Mouse (Mus musculus): Measurements from ENCODE around the gene Actrt2. TPM values are rescaled to one million over a fixed set of nuclear protein-coding genes. Genes with fewer than 3 reads are reported as not detected.

Gene Actrt2
- polyA plus RNA-seq, 1 experiment from 2014 or later = not detected

- H3K4me3 ChIP-seq (ENCODE audit: low read depth, low read length) = no peak overlapping the region
- H3K27me3 ChIP-seq (ENCODE audit: control insufficient read depth, insufficient read depth, low read length) = no peaks in the 10 kb centered on the region
- H3K27ac ChIP-seq (replicated peaks; ENCODE audit: low read depth, low read length) = no peak overlapping the region
- 84% methylated on average over 7 of the region's 7 CpGs for WGBS
- no peaks in the 10 kb centered on the region for H3K36me3 ChIP-seq (replicated peaks; ENCODE audit: control insufficient read depth, insufficient read depth, low read depth, low read length)
- DNase-seq (ENCODE audit: low spot score) = no peak
- H3K4me2 ChIP-seq (ENCODE audit: low read depth, low read length) = no peak overlapping the region
- no peak for ATAC-seq (replicated peaks; ENCODE audit: insufficient number of reproducible peaks, low FRiP score, low TSS enrichment, low read depth)
- H3K9ac ChIP-seq (replicated peaks; ENCODE audit: low read length) = no peak overlapping the region
- peaks cover 3% of the 10 kb centered on the region; the same call in 1 of the 2 replicates for H3K4me1 ChIP-seq (ENCODE audit: control insufficient read depth, insufficient read depth, low read length)
- no peaks in the 10 kb centered on the region for H3K9me3 ChIP-seq (replicated peaks; ENCODE audit: control insufficient read depth, low read length)
Observed at GRCm38 (mm10) chr4:154704591-154704990, 36.9 kb upstream of the Actrt2 start.

DNA sequence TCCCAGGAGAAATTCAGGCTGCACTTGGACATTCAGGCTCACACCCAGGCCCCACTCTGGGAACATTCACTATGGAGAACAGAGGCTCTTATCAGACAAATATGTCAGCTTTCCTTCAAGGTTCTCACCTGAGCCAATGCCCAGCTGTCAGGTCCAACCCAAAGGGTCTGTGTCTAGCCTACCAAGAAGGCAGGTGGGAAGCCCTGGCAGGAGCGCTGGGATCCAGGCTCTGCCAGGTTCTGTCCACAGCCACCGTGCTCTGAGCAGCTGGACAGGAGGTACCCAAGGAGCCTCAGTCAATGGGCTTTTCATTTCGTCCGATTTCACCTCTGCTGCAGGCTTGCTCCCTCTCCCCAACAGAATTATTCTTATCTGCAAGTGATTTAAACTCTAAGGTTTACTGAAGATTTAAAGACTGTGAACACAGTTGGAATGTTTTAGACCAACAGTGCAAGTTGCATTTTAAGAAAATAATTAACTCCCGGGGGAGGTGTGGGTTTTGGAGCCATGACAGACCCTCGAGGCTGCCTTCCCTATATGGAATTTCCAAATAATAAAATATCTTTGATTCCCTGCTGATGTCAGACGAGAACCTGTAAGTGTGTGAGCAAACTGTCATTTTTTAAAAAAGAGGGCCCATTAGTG, 35.9 kb upstream of the Actrt2 start:
- no peak for ATAC-seq (replicated peaks; ENCODE audit: insufficient number of reproducible peaks, low FRiP score, low TSS enrichment, low read depth)
- H3K27ac ChIP-seq (replicated peaks; ENCODE audit: low read depth, low read length) = no peak overlapping the region
- H3K27me3 ChIP-seq (ENCODE audit: control insufficient read depth, insufficient read depth, low read length) = no peaks in the 10 kb centered on the region
- WGBS = 63% methylated on average over 7 of the region's 7 CpGs
- no peaks in the 10 kb centered on the region for H3K36me3 ChIP-seq (replicated peaks; ENCODE audit: control insufficient read depth, insufficient read depth, low read depth, low read length)
- H3K9me3 ChIP-seq (replicated peaks; ENCODE audit: control insufficient read depth, low read length) = no peaks in the 10 kb centered on the region
- no peak overlapping the region for H3K4me2 ChIP-seq (ENCODE audit: low read depth, low read length)
- no peaks in the 10 kb centered on the region for H3K4me1 ChIP-seq (ENCODE audit: control insufficient read depth, insufficient read depth, low read length)
- no peak overlapping the region for H3K4me3 ChIP-seq (ENCODE audit: low read depth, low read length)
- H3K9ac ChIP-seq (replicated peaks; ENCODE audit: low read length) = no peak overlapping the region
- no peak for DNase-seq (ENCODE audit: low spot score)

GRCm38 (mm10) chr4:154702931-154703330, 35.3 kb upstream of the Actrt2 start:
- Histone ChIP-seq H3K9me3 (replicated peaks; ENCODE audit: control insufficient read depth, low read length) (no peaks in the 10 kb centered on the region), H3K9ac (replicated peaks; ENCODE audit: low read length) (no peak overlapping the region), H3K4me2 (ENCODE audit: low read depth, low read length) (no peak overlapping the region), H3K36me3 (replicated peaks; ENCODE audit: control insufficient read depth, insufficient read depth, low read depth, low read length) (no peaks in the 10 kb centered on the region), H3K27me3 (ENCODE audit: control insufficient read depth, insufficient read depth, low read length) (no peaks in the 10 kb centered on the region), H3K27ac (replicated peaks; ENCODE audit: low read depth, low read length) (no peak overlapping the region), H3K4me1 (ENCODE audit: control insufficient read depth, insufficient read depth, low read length) (no peaks in the 10 kb centered on the region), H3K4me3 (ENCODE audit: low read depth, low read length) (no peak overlapping the region)
- no peak for DNase-seq (ENCODE audit: low spot score)
- ATAC-seq (replicated peaks; ENCODE audit: insufficient number of reproducible peaks, low FRiP score, low TSS enrichment, low read depth) = no peak
- 86% methylated on average over 7 of the region's 7 CpGs for WGBS

DNA sequence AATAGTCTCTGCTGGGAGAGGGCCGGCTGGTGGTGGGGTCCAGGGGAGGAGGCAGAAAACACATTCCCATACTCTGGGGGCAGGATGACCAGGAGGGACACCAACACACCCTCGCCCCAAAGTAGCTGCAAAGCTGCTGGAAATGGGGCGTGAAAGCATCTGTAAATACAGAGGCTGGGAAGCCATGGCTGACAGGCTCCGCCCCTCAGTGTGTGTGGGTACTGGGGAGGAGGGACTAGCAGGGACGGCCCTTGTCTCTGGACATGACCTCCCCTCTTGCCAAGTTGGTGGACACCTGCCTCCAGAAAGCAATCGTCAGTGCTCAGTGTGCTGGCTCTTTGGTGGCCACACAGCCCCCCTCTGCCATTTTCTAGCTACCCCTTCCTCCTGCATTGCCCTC, 34.5 kb upstream of the Actrt2 start:
- DNase-seq (ENCODE audit: low spot score) = no peak
- Histone ChIP-seq H3K4me2 (ENCODE audit: low read depth, low read length) (no peak overlapping the region), H3K27me3 (ENCODE audit: control insufficient read depth, insufficient read depth, low read length) (no peaks in the 10 kb centered on the region), H3K4me1 (ENCODE audit: control insufficient read depth, insufficient read depth, low read length) (no peaks in the 10 kb centered on the region), H3K9ac (replicated peaks; ENCODE audit: low read length) (no peak overlapping the region), H3K4me3 (ENCODE audit: low read depth, low read length) (no peak overlapping the region), H3K27ac (replicated peaks; ENCODE audit: low read depth, low read length) (no peak overlapping the region), H3K36me3 (replicated peaks; ENCODE audit: control insufficient read depth, insufficient read depth, low read depth, low read length) (no peaks in the 10 kb centered on the region), H3K9me3 (replicated peaks; ENCODE audit: control insufficient read depth, low read length) (no peaks in the 10 kb centered on the region)
- WGBS = 73% methylated on average over 6 of the region's 6 CpGs
- no peak for ATAC-seq (replicated peaks; ENCODE audit: insufficient number of reproducible peaks, low FRiP score, low TSS enrichment, low read depth)

DNA sequence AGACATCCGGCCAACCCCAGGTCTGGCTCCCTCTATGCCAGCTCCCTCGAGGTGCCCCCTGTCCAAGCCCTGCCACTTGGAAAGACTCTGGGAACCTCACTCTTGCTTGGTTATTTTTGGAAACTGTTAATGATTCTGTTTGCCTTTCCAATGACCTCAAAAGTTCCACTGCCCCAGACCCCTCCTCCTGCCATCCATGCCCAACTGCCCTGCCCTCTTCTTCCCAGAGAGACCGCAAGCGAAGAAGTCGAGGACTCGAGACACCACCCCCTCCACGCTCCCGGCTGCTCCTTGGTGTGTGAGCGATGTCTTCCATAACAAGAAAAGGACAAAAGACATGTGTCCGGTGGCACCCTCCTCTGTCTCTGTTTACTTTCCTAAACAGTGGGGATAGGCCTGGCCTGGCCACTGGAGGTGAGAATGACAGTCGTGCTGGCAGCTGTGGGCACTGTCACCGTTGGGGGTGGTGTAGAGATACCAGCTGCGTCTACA, 33.3 kb upstream of the Actrt2 start:
- ATAC-seq (replicated peaks; ENCODE audit: insufficient number of reproducible peaks, low FRiP score, low TSS enrichment, low read depth) (no peak), DNase-seq (ENCODE audit: low spot score) (no peak)
- Histone ChIP-seq H3K4me3 (ENCODE audit: low read depth, low read length) (no peak overlapping the region), H3K9me3 (replicated peaks; ENCODE audit: control insufficient read depth, low read length) (no peaks in the 10 kb centered on the region), H3K4me1 (ENCODE audit: control insufficient read depth, insufficient read depth, low read length) (no peaks in the 10 kb centered on the region; the same call in 1 of the 2 replicates), H3K36me3 (replicated peaks; ENCODE audit: control insufficient read depth, insufficient read depth, low read depth, low read length) (no peaks in the 10 kb centered on the region), H3K27ac (replicated peaks; ENCODE audit: low read depth, low read length) (no peak overlapping the region), H3K4me2 (ENCODE audit: low read depth, low read length) (no peak overlapping the region), H3K9ac (replicated peaks; ENCODE audit: low read length) (no peak overlapping the region), H3K27me3 (ENCODE audit: control insufficient read depth, insufficient read depth, low read length) (no peaks in the 10 kb centered on the region)
- WGBS = 87% methylated on average over 13 of the region's 13 CpGs

DNA sequence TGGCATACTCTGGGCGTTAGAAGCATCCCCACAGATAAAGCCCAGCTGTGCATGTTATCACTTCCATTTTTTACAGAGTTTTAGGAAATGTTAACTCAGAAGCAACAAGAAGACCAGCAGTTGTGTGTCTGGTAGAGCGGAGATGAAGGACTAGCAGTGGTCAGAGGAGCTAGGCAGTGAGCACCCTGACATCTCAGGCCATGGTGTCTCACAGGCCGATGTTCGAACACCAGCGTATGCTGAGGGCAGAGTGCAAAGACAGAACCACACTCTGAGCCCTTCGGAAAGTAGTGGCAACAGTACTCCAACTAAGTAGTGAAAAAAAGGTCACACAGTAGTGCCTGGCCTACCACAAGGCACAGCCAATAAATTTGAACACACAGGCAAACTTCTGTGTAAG, 32.8 kb upstream of the Actrt2 start:
- H3K27ac ChIP-seq (replicated peaks; ENCODE audit: low read depth, low read length) = no peak overlapping the region
- H3K9me3 ChIP-seq (replicated peaks; ENCODE audit: control insufficient read depth, low read length) = no peaks in the 10 kb centered on the region
- no peaks in the 10 kb centered on the region for H3K27me3 ChIP-seq (ENCODE audit: control insufficient read depth, insufficient read depth, low read length)
- H3K9ac ChIP-seq (replicated peaks; ENCODE audit: low read length) = no peak overlapping the region
- H3K36me3 ChIP-seq (replicated peaks; ENCODE audit: control insufficient read depth, insufficient read depth, low read depth, low read length) = no peaks in the 10 kb centered on the region
- ATAC-seq (replicated peaks; ENCODE audit: insufficient number of reproducible peaks, low FRiP score, low TSS enrichment, low read depth) (no peak), DNase-seq (ENCODE audit: low spot score) (no peak)
- H3K4me3 ChIP-seq (ENCODE audit: low read depth, low read length) = no peak overlapping the region
- 89% methylated on average over 6 of the region's 6 CpGs for WGBS
- no peak overlapping the region for H3K4me2 ChIP-seq (ENCODE audit: low read depth, low read length)
- no peaks in the 10 kb centered on the region; the same call in 1 of the 2 replicates for H3K4me1 ChIP-seq (ENCODE audit: control insufficient read depth, insufficient read depth, low read length)

DNA sequence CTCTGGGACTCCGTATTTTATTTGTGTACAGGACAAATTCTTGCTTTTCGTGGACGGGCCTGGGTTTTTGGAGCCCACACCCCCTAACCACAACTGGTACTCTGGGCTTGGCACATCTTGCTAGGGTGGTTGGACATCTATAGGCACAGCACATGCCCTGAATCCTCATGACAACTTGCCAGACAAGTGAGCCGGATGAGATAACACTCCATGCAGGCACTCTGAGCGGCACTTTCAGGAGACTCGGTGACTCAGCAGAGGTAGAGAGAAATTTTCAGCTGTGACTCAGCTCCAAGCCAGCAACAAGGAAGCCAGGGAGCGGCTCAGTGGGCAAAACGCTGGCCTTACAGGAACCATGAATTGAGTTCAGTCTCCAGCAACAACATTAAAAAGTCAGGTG, 31.6 kb upstream of the Actrt2 start:
- H3K4me1 ChIP-seq (ENCODE audit: control insufficient read depth, insufficient read depth, low read length) = no peaks in the 10 kb centered on the region; the same call in 1 of the 2 replicates
- no peak overlapping the region for H3K4me2 ChIP-seq (ENCODE audit: low read depth, low read length)
- no peak overlapping the region for H3K4me3 ChIP-seq (ENCODE audit: low read depth, low read length)
- H3K9me3 ChIP-seq (replicated peaks; ENCODE audit: control insufficient read depth, low read length) = no peaks in the 10 kb centered on the region
- H3K27ac ChIP-seq (replicated peaks; ENCODE audit: low read depth, low read length) = no peak overlapping the region
- WGBS = 85% methylated on average over 8 of the region's 8 CpGs
- H3K9ac ChIP-seq (replicated peaks; ENCODE audit: low read length) = no peak overlapping the region
- H3K27me3 ChIP-seq (ENCODE audit: control insufficient read depth, insufficient read depth, low read length) = no peaks in the 10 kb centered on the region
- no peaks in the 10 kb centered on the region for H3K36me3 ChIP-seq (replicated peaks; ENCODE audit: control insufficient read depth, insufficient read depth, low read depth, low read length)
- ATAC-seq (replicated peaks; ENCODE audit: insufficient number of reproducible peaks, low FRiP score, low TSS enrichment, low read depth) (no peak), DNase-seq (ENCODE audit: low spot score) (no peak)

- H3K4me2 ChIP-seq (ENCODE audit: low read depth, low read length) = no peak overlapping the region
- H3K9me3 ChIP-seq (replicated peaks; ENCODE audit: control insufficient read depth, low read length) = no peaks in the 10 kb centered on the region
- peaks cover 3% of the 10 kb centered on the region; the same call in 1 of the 2 replicates for H3K4me1 ChIP-seq (ENCODE audit: control insufficient read depth, insufficient read depth, low read length)
- DNase-seq (ENCODE audit: low spot score) (no peak), ATAC-seq (replicated peaks; ENCODE audit: insufficient number of reproducible peaks, low FRiP score, low TSS enrichment, low read depth) (no peak)
- WGBS = 97% methylated on average over 1 of the region's 1 CpGs
- H3K4me3 ChIP-seq (ENCODE audit: low read depth, low read length) = no peak overlapping the region
- H3K27me3 ChIP-seq (ENCODE audit: control insufficient read depth, insufficient read depth, low read length) = no peaks in the 10 kb centered on the region
- no peak overlapping the region for H3K9ac ChIP-seq (replicated peaks; ENCODE audit: low read length)
- no peaks in the 10 kb centered on the region for H3K36me3 ChIP-seq (replicated peaks; ENCODE audit: control insufficient read depth, insufficient read depth, low read depth, low read length)
- no peak overlapping the region for H3K27ac ChIP-seq (replicated peaks; ENCODE audit: low read depth, low read length)
Observed at GRCm38 (mm10) chr4:154698631-154699030, 31.0 kb upstream of the Actrt2 start.

Measured in embryonic facial prominence, embryonic 11.5 days (tissue).